Mouse (Mus musculus): ENCODE data around the gene Gm4498. TPM values are rescaled to one million over a fixed set of nuclear protein-coding genes. Genes with fewer than 3 reads are reported as not detected.
"Not testable (repeated sequence)": the region's sequence is repeated elsewhere in the genome, so short reads cannot be mapped to it uniquely, and the experiment has no call there.

Gm4498 gene
- total RNA-seq (2021), result not detected

DNA sequence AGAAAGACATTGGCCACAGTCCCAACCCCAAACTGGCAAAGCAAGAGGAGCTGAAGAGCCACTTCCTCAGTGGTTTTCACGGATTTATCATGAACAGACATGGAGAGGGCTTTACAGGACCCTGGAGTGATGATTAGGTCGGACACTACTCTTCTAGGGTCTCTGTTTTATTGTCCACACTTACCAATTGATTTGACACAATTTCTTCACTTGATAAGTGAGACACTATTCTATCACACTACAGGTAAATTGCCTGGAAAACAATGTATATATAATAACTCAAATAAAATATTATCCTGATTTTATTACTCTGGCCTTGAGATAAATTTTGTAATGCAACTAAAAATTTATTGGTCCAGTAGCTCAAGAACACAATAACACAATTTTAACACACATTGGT is at the start of gene Gm4498:
Gm4498 (minus strand) TSS at position 101 of the 400 bp plus-strand sequence.
- DNase-seq, result not testable (repeated sequence)

DNA sequence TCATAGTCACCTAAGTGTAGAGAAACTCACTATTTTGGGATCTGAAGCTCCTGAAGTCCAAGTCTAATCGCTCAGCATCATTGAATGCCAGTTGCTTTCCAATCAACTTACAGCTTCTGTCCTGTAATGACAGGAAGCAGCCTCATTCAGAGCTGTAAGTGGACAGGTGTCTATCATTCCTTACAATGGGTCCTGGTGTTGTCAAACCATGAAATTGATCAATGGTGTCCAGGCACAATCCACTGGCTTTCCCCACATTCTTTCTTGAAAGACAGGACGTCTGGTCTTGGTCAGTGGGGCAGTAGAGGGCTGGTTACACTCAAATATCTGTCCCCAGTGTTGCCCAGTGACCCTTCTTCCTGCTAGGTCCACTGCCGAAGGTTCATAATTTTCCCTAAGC is 29.1 kb upstream of the Gm4498 start, which contains the start of gene Gm5890:
Gm5890 (minus strand) TSS at position 101 of the 400 bp plus-strand sequence.
- not testable (repeated sequence) for DNase-seq

DNA sequence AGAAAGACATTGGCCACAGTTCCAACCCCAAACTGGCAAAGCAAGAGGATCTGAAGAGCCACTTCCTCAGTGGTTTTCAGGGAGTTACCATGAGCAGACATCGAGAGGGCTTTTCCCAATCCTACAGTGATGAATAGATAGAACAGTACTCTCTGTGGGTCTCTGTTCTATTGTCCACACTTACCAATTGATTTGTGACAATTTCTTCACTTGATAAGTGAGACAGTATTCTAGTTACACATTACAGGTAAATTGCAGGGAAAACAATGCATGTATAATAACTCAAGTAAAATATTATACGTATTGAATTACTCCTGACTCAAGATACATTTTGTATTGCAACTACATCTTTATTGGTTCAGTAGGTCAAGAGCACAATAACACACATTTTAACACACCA is 28.1 kb downstream of the Gm4498 start, which contains the start of gene Gm6164:
Gm6164 (minus strand) TSS at position 101 of the 400 bp plus-strand sequence.
- DNase-seq, result not testable (repeated sequence)

DNA sequence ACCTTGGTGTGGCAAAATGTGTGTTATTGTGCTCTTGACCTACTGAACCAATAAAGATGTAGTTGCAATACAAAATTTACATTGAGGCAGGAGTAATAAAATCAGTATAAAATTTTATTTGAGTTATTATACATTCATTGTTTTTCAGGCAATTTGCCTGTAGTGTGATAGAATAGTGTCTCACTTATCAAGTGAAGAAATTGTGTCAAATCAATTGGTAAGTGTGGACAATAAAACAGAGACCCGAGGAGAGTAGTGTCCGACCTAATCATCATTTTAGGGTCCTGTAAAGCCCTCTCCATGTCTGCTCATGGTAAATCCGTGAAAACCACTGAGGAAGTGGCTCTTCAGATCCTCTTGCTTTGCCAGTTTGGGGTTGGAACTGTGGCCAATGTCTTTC is 40.2 kb downstream of the Gm4498 start, which contains the start of gene Vmn1r95:
Vmn1r95 (plus strand) TSS at position 301 of the 400 bp plus-strand sequence.
- not testable (repeated sequence) for DNase-seq

Other genes with a start within 250 kb of the Gm4498 start
- gene Nlrp9b, start 242.4 kb downstream of the Gm4498 start, total RNA-seq (2021), result not detected
- gene Vmn1r91, start 134.1 kb downstream of the Gm4498 start, total RNA-seq (2021), result not detected
- not detected for gene Gm16442, start 111.2 kb downstream of the Gm4498 start, total RNA-seq (2021)
- not detected for gene Vmn1r93, start 94.7 kb downstream of the Gm4498 start, total RNA-seq (2021)
- not detected for gene Vmn1r94, start 65.5 kb downstream of the Gm4498 start, total RNA-seq (2021)
- not detected for gene Vmn1r95, start 40.1 kb downstream of the Gm4498 start, total RNA-seq (2021)
- gene Gm6164, start 28.2 kb downstream of the Gm4498 start, total RNA-seq (2021), result not detected
- not detected for gene Gm5890, start 29.0 kb upstream of the Gm4498 start, total RNA-seq (2021)
- gene Gm4133, start 100.2 kb upstream of the Gm4498 start, total RNA-seq (2021), result not detected
- gene Gm5728, start 141.6 kb upstream of the Gm4498 start, total RNA-seq (2021), result not detected
- not detected for gene Vmn1r100, start 184.1 kb upstream of the Gm4498 start, total RNA-seq (2021)
- not detected for gene Vmn1r101, start 208.8 kb upstream of the Gm4498 start, total RNA-seq (2021)
- not detected for gene Gm10670, start 241.1 kb upstream of the Gm4498 start, total RNA-seq (2021)

All from layer of hippocampus, postnatal 36 days (tissue).